Mouse (Mus musculus) C3H10T1/2 (cell line): ENCODE data around the gene Col3a1. TPM values are rescaled to one million over a fixed set of nuclear protein-coding genes. Genes with fewer than 3 reads are reported as not detected.

Experiments
- polyA plus RNA-seq, 2 experiments: library from polyadenylated mRNA; unstranded; fragments of >200 nt; fragmentation: generic; extraction: Trizol; gene quantifications; one replicate each; pipeline ENCODE4 v1.2.1; 2012; ENCODE audit warnings: missing spikeins in 2 of 2

The Col3a1 gene
- polyA plus RNA-seq = 1,000 to 10,000 TPM in 1 of 2 experiments, 10 to 100 TPM in 1; 15.1 to 1,515 TPM

DNA sequence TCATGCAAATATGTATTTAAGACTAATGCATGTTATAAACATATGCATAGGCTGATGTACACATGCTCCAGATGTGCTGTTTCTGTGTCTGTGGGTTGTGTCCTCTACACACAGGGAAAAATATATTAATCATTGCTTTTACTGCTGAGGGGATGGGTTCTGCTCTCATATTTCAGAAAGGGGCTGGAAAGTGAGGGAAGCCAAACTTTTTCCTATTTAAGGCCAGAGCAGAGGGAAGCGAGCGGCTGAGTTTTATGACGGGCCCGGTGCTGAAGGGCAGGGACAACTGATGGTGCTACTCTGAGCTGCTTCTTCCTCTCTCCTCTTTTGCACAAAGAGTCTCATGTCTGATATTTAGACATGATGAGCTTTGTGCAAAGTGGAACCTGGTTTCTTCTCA, at the start of gene Col3a1:
Col3a1 (plus strand) TSS at position 151 of the 400 bp plus-strand sequence.

Other genes with a start within 250 kb of the Col3a1 start
- gene Col5a2, start 191.7 kb downstream of the Col3a1 start, polyA plus RNA-seq = 10 to 100 TPM in 1 of 2 experiments, 1 to 10 TPM in 1; 7.7 to 86.6 TPM